Mouse (Mus musculus): ENCODE results near the gene Khdc4.
A peak's percentile ranks its signal among the peaks of the same experiment; 100 is the strongest.

Gene Khdc4

DNA sequence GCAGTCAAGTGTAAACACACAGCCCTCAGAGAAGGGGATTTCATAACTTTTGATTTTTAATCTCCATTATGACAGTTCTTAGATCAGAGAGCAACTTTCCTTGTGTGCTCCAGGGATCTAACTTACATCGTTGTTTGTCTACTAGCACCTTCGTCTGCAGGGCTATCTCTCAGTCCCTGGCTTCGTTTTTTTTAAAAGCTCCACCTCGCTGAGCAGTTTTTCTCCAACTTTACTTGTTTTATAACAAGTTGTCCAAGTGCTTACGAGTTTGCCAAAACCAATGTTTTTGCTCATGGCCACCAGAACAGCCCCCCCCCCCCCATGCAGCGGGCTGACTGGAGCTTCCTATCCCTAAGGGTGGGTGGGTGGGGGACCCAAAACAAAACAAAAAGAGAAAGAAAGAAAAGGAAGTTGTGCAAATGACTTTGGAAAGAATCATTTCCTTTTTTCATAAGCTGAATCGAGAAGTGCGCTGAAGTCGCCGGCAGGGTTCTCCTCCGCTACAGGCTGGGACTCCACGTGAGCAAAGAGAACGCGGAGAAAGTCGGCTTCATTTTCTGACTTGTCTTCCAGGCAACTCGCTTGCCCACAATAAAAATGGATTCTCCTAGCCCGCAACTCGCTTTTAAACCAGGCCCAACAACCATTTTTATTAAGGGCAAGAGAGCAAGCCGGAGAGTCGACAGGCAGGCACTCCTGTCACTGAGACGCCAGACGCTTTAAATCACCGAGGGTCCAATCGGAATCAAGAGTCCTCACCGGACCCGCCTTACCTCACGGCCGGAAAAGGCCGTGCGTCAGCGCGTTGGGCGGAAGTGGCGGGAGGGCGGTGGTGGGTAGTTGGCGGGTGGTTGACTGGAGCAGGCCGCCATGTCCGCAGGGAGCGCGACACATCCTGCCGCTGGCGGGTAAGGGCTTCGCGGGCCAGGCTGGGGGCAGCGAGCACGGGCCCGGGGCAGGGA, at the start of gene Khdc4:
Gene Khdc4, plus strand, starts transcription at position 824 of the 962 bp plus-strand sequence.
- peak; percentile 96 for DNase-seq

DNA sequence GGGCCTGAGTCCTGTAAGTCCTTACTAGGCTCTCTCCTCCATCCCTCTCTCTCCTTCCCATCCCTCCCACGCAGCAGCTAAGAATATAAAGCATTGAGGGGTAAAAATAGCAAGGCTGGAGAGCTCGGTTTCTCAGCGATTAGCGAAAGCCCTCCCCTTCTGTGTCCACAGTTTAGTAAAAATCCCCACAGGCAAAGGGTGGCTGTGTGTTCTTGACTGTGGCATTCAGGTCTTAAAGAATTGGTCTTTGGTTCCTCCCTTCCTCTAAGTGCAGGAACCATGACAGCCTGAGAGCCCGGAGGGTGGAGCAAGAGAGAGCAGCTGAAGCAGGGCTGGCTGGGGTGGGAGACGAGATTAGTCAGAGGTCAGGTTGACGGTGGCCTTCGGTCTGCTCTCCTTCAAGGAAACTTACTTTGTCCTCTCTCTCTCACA, 49.0 kb upstream of the Khdc4 start:
- DNase-seq, result no peak

DNA sequence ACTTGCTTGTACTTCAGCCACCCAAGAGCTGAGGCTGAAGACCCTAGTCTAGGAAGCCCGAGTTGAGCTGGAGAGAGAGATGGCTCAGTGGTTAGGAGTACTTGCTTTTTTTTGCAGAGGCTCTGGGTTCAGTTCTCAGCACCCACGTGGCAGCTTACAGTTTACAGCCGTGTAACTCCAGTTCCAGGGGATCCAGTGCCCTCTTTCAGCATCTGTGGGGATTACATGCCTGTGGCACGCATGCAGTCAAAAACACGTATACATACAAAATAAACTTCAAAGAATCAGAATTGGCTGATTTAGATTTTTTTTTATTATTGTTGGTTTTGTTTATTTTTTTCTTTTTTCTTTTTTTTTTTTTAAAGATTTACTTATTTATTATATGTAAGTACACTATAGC, 48.5 kb upstream of the Khdc4 start:
- DNase-seq, result no peak

DNA sequence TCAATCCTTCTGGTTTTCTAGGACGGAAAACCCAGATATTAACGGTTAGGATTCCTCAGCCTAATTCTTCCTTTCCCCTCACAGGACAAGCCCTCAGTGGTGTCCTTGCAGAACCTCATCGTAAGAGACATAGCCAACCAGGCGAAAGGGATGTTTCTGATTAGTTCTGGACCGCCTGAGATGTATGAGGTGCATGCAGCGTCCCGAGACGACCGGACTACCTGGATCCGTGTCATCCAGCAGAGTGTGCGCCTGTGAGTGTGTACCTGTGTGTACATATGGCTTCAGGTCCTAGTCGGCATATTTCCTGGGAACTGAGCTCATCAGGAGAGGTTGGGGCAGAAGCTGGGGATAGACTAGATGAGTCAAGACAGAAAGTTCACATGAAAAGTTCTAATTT, 46.4 kb upstream of the Khdc4 start:
- DNase-seq, result no peak

DNA sequence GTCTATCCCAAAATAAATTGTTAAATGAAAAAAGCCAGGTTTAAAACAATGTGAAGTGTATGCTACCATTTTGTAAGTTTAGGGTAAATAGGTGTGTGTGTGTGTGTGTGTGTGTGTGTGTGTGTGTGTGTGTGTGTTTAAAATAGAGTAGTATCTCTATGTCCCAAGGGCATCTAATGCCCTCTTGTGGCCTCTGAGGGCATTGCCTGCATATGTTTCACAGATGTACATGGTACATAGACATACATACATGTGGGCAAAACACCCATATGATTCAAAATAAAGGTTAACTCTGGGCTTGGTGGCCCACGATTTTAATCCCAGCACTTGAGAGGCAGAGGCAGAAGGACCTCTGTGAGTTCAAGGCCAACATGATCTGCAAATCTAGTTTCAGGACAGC, 44.9 kb upstream of the Khdc4 start:
- peak; percentile 78 for DNase-seq

DNA sequence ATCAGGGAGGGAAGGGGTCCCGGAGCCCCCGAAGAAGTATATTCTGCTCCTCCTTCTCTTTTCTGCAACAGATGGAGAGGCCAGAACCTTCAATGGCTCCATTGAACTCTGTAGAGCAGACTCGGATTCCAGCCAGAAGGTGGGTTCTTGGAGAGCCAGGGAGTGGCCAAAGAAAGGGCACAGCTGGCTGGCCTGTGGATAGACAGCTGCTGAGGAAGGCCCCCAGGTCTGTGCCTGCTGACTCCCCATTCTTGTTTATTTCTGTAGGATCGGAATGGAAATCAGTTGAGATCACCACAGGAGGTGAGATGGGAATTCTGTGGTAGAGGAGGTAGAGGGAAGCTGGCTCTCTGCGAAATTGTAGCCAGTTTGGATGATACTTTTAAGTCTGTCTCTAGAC, 42.5 kb upstream of the Khdc4 start:
- no peak for DNase-seq

DNA sequence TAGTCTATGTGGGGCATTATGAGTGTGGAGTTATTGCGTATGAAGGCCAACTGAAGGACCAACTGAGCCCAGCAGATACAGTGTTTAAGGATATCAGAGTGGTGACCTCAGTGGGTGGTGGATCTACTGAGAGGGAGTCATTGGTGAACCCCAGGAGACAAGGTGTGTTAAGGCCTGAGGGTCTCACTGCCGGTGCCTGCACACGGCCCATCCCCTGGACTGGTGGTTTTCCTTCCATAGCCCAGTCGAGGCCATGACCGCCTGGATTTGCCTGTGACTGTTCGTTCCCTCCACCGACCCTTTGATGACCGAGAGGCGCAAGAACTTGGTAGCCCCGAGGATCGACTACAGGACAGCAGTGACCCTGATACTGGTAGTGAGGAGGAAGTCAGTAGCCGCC, 39.7 kb upstream of the Khdc4 start:
- DNase-seq, result no peak

DNA sequence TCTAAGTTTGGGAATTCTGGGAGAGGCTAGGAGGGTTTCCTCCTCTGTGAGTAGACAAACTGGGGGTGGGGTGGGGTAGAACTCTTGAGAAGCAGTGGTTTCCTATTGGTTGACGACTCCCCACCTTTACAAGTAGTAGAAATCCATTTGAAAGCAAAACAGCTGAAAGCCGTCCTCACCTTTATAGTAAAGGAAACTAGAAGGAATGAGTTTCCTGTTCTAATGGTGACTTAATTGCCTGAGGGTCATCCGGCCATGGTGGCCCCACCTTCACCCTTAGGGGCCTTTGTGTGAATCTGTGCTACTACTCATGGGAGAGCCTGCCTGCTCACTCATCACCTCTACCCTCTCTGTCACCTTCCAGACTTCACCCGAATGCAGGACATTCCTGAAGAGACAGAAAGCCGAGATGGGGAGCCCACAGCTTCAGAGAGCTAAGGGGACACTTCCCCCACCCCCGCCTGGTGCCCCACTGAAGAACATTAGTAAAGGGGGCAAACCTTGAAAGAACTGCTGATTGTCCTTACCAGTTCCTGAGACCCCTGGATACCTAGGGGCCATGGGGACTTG, 39.1 kb upstream of the Khdc4 start:
- DNase-seq, result no peak

DNA sequence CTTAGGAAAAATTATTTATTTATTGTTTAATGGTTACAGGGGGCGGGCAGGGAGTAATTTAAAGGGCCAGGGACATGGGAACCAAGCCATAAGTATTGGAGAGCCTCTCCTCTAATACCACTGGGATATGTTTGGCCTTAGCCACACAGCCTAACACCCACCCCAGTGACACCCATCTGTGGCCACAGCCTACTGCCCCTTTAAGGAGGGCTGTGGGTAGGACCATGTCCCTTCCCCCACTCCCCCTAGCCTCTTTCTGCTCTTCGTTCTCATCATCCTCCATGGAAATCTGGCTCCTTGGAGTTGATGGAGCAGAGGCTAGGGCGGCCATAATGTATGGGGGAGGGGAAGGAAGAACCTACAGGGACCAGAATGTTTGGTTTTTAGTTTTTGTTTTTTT, 38.5 kb upstream of the Khdc4 start:
- no peak for DNase-seq

DNA sequence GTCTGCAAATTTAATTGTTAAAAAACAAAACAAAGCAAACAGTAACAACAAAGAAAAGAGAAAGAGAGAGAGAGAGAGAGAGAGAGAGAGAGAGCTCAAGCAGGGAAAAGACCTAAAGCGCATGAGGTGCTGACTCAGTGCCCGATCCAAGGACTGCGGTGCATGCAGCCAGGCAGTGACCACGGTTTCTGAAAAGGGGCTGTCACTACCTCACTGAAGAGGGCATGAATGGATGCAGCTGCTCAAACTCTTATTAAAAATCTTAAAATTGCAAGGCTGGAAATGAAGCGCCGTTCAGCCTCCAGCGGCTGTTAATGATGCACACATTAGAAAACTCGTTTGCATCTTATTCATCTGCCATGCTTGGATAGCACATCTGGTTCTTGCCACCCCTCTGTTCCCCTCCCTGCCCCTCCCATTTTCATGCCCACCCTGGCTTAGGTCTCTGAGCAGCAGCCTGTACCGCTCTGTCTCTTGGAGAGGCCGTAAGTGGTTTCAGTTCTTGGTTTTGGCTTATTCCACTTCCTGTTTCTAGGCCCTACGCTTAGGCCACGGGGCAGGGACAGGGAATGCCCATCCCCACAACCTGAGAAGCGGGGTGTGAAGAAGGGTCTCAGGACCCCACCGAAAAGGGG, 37.7 kb upstream of the Khdc4 start:
- no peak for DNase-seq

DNA sequence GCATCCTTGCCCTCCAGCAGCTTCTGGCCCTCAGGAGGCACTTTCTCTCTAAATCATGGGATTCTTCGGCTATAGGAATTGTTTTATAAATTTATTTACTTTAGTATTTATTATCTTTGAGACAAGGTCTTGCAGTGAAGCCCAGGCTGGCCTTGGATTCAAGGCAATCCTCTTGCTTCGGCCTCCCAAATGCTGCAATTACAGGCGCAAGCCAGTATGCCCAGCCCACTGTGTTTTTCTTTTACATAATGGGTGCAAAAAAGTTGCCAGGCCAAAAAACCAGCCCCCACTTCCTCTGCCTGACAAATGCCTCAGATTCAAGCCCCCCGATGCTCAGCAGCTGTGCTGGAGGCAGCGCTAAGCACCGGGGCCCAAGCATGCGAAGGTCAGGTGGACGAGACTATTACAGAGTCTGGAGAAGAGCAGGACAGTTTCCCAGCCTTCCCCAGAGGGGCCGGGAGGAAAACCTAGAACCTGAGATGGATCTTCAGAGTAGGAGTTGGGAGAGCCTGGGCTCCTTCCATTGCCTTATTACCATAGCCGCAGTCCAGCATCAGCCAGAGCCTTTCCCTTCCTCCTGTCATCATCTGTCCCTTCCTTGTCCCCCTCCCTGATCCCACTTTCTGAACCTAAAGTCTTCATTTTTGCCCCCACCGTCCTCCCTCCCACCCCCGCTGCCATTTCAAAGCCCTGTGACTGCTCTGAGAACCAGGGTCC, 37.0 kb upstream of the Khdc4 start:
- no peak for DNase-seq

DNA sequence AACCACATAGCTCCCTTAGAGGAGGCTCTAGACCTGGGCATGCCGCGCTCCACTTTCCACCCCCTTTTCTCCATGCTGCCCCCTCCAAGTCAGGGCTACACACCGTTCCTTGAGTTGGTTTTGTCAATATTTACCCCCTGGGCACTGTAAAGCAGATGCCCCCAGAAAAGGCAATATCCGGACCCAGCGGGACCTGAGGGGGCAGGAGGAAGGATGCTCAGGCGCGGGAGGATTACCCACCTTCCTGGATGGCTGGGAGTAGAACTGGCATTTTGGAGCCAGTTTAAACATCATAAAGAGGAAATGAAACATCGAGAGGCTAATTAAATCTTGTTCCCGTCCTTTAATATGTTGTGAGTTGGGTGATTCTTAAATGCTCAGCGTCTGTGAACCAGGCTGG, 36.4 kb upstream of the Khdc4 start:
- DNase-seq, result no peak

DNA sequence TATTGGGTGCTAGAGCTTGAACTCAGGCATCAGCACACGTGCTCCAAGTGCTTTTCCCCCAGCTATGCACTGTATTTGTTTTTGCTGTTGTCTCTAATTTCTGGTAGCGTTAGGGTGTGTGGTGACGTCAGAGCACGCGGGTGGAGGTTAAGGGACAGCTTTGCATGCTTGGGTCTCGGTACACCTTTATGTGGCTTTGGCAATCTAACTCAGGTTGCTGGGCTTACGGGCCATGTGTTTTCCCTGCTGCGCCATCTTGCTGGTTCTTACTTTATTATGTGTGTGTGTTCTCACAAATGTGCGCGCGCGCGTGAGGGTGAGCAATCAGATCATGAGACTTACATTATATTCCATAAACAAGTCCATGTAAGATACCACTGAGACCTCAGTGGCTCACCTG, 35.6 kb upstream of the Khdc4 start:
- no peak for DNase-seq

DNA sequence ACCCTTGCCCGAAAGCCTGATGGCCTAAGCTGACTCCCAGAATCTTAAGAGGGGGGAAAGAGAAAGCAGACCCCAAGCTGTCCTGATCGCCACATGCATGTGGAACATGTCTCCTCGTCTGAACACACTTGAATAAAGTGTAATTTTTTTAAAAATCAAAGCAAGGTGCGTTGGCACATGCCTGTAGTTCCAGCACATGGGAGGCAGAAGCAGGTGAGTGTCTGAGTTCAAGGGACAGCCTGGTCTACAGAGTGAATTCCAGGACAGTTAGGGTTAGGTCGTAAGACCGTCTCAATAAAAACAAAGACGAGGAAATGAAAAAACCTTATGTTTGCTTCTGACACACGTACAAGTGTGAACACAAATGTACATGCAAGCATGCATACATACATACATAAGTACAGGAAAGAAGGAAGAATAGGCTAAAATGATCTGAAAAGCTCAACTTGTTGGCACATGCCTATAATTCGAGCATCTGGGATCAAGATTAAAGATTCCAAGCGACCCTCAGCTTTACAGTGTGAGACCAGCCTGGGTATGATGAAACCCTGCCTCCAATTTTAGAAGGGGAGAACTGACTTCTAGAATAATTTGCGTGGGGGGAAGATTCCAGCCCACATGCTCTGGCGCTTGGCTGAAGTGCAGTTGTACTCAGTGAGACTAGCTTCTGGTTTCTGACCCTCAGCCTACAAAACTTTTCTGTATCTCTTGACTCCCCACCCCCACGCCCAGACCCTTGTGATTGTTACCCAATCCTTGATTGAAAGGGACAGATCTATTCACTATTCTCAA, 34.7 kb upstream of the Khdc4 start:
- no peak for DNase-seq

DNA sequence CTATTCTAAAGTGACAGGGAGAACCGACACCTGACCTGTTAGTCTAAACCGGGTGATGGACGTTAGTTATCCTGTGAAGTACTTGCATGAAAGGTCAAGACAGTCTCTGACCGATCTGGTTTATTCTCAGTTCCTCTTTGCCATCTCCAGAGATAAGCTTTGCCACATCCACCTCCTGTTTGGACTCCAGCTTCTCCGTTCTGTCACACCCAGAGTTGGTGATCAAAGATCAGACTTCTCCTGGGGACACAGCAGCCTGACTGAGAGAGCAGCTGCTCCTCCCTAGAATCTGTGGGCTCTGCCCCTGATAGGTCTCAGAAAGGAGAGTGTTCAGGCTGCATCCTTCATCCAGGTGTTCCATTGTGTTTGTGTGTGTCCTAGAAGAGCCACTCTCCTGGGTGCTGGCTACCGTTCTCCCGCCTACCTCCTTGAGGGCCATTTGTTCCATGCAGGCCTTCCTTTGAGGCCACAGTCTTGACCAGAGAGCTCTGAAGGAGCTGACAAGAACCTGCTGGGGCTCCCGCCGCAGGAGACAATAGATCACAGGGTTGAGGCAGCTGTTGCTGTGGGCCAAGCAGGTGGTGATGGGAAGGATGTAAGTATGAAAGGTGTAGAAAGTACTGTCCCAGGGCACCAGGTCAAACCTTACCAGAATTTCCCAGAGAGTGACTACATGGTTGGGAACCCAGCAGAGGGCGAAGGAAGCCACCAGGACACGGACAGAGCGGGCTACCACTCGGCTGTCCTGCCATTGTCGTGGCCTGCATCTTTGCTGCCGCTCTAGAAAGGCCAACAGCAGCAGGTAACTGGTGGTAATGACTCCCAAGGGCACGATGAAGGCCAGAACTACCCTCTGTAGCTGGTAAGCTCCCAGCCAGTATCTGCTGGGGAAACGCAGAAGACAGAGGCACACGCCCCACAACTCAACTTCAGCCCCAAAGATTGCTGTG, 33.7 kb upstream of the Khdc4 start:
- no peak for DNase-seq

DNA sequence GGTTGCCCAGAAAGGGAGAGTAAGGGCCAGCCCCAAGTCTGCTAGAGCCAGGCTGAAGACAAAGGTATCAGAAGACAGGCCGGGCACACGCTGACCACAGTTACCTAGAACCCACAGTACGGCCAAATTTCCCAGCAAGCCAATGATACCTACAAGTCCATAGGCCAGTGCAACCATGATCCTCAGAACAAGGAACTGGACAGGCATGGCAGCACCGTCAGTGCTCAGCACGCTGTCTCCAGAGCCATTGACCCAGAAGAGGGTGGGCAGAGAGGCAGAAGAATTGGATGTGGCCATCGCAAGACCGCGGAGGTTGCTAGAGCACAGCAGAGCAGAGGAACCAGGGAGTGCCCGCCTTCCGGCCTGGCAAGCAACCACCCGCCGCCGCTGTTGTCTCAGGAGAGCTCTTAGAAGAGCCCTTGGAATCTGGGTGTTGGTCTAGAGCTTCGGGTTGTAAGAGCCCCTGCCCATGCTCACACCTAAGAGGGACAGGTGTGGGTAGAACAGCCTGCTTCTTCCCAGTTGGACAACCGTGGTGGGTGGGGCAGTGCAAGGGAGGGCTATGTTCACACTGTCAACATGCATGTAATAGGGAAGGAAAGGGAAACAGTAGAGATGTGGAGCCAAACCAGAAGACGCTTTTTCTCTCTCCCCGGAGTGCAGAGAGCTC, 32.6 kb upstream of the Khdc4 start, which contains the start of gene Rxfp4:
Gene Rxfp4, minus strand, starts transcription at position 297 of the 670 bp plus-strand sequence.
- peak; percentile 49 for DNase-seq

DNA sequence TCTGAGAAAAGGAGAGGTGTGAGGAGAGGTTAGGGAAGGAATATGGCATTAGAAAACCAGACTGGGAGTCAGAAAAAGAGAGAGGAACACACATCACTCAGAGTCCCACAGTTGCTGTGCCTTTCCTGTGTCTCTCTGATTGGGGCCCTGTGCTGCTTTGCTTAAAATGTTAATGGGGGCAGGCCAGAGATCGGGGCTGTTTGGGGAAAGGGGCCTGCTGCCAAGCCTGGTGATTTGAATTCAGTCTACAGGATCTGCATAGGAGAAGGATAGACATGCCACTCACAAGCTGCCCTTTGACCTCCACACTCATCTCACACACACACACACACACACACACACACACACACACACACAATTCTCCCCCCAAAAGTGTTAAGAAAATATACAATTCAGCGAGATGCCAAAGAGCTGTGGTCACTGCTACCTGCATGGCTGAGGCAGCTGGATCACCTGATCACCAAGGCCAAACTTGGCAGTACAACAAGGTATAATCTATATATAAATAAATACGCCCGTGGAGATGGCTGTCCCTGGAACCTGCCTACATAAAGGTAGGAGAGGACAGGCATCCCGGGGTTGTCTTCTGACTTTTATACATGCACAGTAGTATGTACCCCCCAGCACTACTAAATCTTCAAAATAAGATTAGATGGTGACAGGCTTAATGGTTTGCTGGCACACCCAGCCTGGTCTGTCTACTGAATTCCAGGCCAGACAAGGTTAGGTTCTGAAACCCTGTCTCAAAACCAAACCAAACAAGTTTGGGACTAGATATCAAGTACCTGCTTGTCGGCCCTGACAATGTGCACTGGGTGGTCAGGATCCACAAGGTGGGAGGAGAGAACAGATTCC, 31.9 kb upstream of the Khdc4 start:
- no peak for DNase-seq

DNA sequence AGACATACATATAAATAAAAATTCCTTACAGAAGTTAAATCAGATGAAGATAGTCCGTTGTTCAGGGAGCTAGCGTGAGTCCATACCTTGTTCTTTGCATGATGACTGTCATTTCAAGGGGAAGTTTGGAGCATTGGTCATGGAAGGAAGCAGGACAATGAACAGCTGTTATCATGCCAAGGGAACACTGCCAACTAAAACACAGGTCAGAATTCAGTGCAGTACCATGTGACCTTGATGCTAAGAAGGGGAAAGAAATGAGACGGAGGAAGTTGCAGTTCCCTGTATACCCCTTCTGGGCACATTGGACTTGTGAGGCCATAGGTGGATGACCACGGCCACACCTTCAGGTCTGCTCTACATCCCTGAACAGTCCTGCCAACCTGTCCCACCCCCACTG, 31.0 kb upstream of the Khdc4 start:
- peak; percentile 41 for DNase-seq

DNA sequence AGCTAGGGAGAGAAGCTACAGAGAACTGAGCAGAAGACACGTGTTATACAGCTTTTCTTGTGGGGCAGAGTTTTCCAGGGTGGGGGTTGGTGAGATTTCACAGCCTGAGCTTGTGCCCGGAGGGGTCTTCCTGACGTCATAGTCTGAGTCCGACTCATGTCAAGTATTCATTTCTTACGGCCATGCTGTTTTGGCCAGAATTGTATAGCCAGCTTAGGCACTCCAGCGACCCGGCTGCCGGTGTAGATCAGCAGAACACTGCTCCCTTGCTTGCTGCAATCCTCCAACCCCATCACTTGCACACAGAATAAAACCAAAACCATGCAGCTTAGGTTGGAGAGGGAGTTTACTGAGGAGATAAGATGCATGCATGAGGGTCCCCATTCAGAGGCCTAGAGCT, 30.0 kb upstream of the Khdc4 start:
- DNase-seq, result no peak
